Mouse (Mus musculus): ENCODE data around the gene Mybpc2. TPM values are rescaled to one million over a fixed set of nuclear protein-coding genes. Genes with fewer than 3 reads are reported as not detected.

Gene Mybpc2
- polyA plus RNA-seq, 1 experiment from 2014 or later: 0.13 TPM

GRCm38 (mm10) chr7:44534656-44535441, 10.4 kb upstream of the Mybpc2 start:
- Histone ChIP-seq H3K27ac (ENCODE audit: low read depth, low read length) (no peak overlapping the region), H3K4me2 (replicated peaks; ENCODE audit: low read depth) (no peak overlapping the region), H3K9ac (ENCODE audit: low read depth, low read length) (no peak overlapping the region), H3K36me3 (ENCODE audit: control insufficient read depth, insufficient read depth) (peaks cover 41% of the 10 kb centered on the region), H3K27me3 (replicated peaks; ENCODE audit: control insufficient read depth, insufficient read depth, low read length) (no peaks in the 10 kb centered on the region), H3K4me3 (ENCODE audit: low read depth, low read length) (no peak overlapping the region), H3K9me3 (ENCODE audit: control insufficient read depth) (no peaks in the 10 kb centered on the region), H3K4me1 (replicated peaks; ENCODE audit: control insufficient read depth, insufficient read depth, low read length) (no peaks in the 10 kb centered on the region)
- WGBS: 79% methylated on average over 19 of the region's 19 CpGs
- peak; percentile 50 for TF ChIP-seq CTCF (IDR thresholded peaks at IDR 0.05; ENCODE audit: low read depth)
- no peak for ATAC-seq

- Histone ChIP-seq H3K36me3 (ENCODE audit: control insufficient read depth, insufficient read depth) (peaks cover 35% of the 10 kb centered on the region), H3K9ac (ENCODE audit: low read depth, low read length) (no peak overlapping the region), H3K27me3 (replicated peaks; ENCODE audit: control insufficient read depth, insufficient read depth, low read length) (no peaks in the 10 kb centered on the region), H3K4me3 (ENCODE audit: low read depth, low read length) (no peak overlapping the region), H3K4me2 (replicated peaks; ENCODE audit: low read depth) (no peak overlapping the region), H3K4me1 (replicated peaks; ENCODE audit: control insufficient read depth, insufficient read depth, low read length) (no peaks in the 10 kb centered on the region), H3K27ac (ENCODE audit: low read depth, low read length) (no peak overlapping the region), H3K9me3 (ENCODE audit: control insufficient read depth) (no peaks in the 10 kb centered on the region)
- no peak for ATAC-seq
- WGBS: 85% methylated on average over 13 of the region's 13 CpGs
- TF ChIP-seq CTCF (IDR thresholded peaks at IDR 0.05; ENCODE audit: low read depth): no peak
These were observed 9.8 kb upstream of the Mybpc2 start for GRCm38 (mm10) chr7:44534242-44534641.

GRCm38 (mm10) chr7:44533746-44534045, 9.2 kb upstream of the Mybpc2 start:
- no peaks in the 10 kb centered on the region for H3K4me1 ChIP-seq (replicated peaks; ENCODE audit: control insufficient read depth, insufficient read depth, low read length)
- no peak overlapping the region for H3K4me3 ChIP-seq (ENCODE audit: low read depth, low read length)
- peaks cover 29% of the 10 kb centered on the region for H3K36me3 ChIP-seq (ENCODE audit: control insufficient read depth, insufficient read depth)
- no peaks in the 10 kb centered on the region for H3K9me3 ChIP-seq (ENCODE audit: control insufficient read depth)
- H3K4me2 ChIP-seq (replicated peaks; ENCODE audit: low read depth): no peak overlapping the region
- no peak for TF ChIP-seq CTCF (IDR thresholded peaks at IDR 0.05; ENCODE audit: low read depth)
- H3K27ac ChIP-seq (ENCODE audit: low read depth, low read length): no peak overlapping the region
- no peak overlapping the region for H3K9ac ChIP-seq (ENCODE audit: low read depth, low read length)
- no peaks in the 10 kb centered on the region for H3K27me3 ChIP-seq (replicated peaks; ENCODE audit: control insufficient read depth, insufficient read depth, low read length)
- ATAC-seq: no peak
- WGBS: 81% methylated on average over 12 of the region's 12 CpGs

- Histone ChIP-seq H3K9ac (ENCODE audit: low read depth, low read length) (no peak overlapping the region), H3K27me3 (replicated peaks; ENCODE audit: control insufficient read depth, insufficient read depth, low read length) (no peaks in the 10 kb centered on the region), H3K36me3 (ENCODE audit: control insufficient read depth, insufficient read depth) (peaks cover 24% of the 10 kb centered on the region)
These were observed 8.7 kb upstream of the Mybpc2 start for GRCm38 (mm10) chr7:44532918-44533745.

GRCm38 (mm10) chr7:44531946-44532732, 7.7 kb upstream of the Mybpc2 start, which contains the start of gene Spib:
Spib (minus strand) TSS chr7:44532071.
- no peaks in the 10 kb centered on the region for H3K27me3 ChIP-seq (replicated peaks; ENCODE audit: control insufficient read depth, insufficient read depth, low read length)
- no peak within 1 kb of the TSS for H3K4me3 ChIP-seq (ENCODE audit: low read depth, low read length)
- TF ChIP-seq CTCF (IDR thresholded peaks at IDR 0.05; ENCODE audit: low read depth): no peak
- H3K27ac ChIP-seq (ENCODE audit: low read depth, low read length): no peak within 1 kb of the TSS
- H3K9ac ChIP-seq (ENCODE audit: low read depth, low read length): no peak within 1 kb of the TSS
- peaks cover 15% of the 10 kb centered on the region for H3K36me3 ChIP-seq (ENCODE audit: control insufficient read depth, insufficient read depth)
- no peaks in the 10 kb centered on the region for H3K9me3 ChIP-seq (ENCODE audit: control insufficient read depth)
- 86% methylated on average over 4 of the region's 4 CpGs for WGBS
- peaks cover 3% of the 10 kb centered on the region; the same call in 1 of the 2 replicates for H3K4me1 ChIP-seq (replicated peaks; ENCODE audit: control insufficient read depth, insufficient read depth, low read length)
- ATAC-seq: no peak
- peak within 1 kb of the TSS; percentile 30; the same call in 1 of the 2 replicates for H3K4me2 ChIP-seq (replicated peaks; ENCODE audit: low read depth)

More at GRCm38 (mm10) chr7:44532918-44533745, 8.7 kb upstream of the Mybpc2 start:
- ATAC-seq: no peak
- no peak overlapping the region for H3K4me3 ChIP-seq (ENCODE audit: low read depth, low read length)
- H3K4me2 ChIP-seq (replicated peaks; ENCODE audit: low read depth): peak overlapping the region; percentile 30; the same call in 1 of the 2 replicates
- no peaks in the 10 kb centered on the region for H3K4me1 ChIP-seq (replicated peaks; ENCODE audit: control insufficient read depth, insufficient read depth, low read length)
- WGBS: 64% methylated on average over 29 of the region's 29 CpGs
- H3K27ac ChIP-seq (ENCODE audit: low read depth, low read length): no peak overlapping the region
- peak; percentile 13; the same call in 1 of the 2 replicates for TF ChIP-seq CTCF (IDR thresholded peaks at IDR 0.05; ENCODE audit: low read depth)
- H3K9me3 ChIP-seq (ENCODE audit: control insufficient read depth): no peaks in the 10 kb centered on the region

Measured in intestine, postnatal 0 days (tissue).